Mouse (Mus musculus) kidney, postnatal 36 days (tissue): ENCODE measurements at regions not wholly inside any gene's neighbourhood (a gene's known extent, or its start where the extent isn't known, plus 50 kb on each side); places are given as distances from the start of the nearest gene placed in this dataset.
"Not testable (repeated sequence)": the region's sequence is repeated elsewhere in the genome, so short reads cannot be mapped to it uniquely, and the experiment has no call there.

ENCODE experiments used
- DNase-seq, 2 experiments: peaks; one replicate each; pipeline ENCODE4 v3.0.0; 2021 to 2022; ENCODE audit warnings: mixed read lengths in 2 of 2

- no peak for DNase-seq
Observed at GRCm38 (mm10) chr16:79308541-79308940, 217.6 kb upstream of the Tmprss15 start.

- not testable (repeated sequence) for DNase-seq
Observed at GRCm38 (mm10) chr16:79296621-79297020, 205.7 kb upstream of the Tmprss15 start.

GRCm38 (mm10) chr16:79279006-79279405 lies 188.1 kb upstream of the Tmprss15 start:
- DNase-seq, result no peak

- no peak for DNase-seq
Observed at GRCm38 (mm10) chr16:79256525-79256924, 165.6 kb upstream of the Tmprss15 start.

GRCm38 (mm10) chr16:79256084-79256483 lies 165.2 kb upstream of the Tmprss15 start:
- no peak for DNase-seq

GRCm38 (mm10) chr16:79240857-79241491 lies 150.1 kb upstream of the Tmprss15 start:
- DNase-seq, result no peak

- no peak for DNase-seq
Observed at GRCm38 (mm10) chr16:79240191-79240590, 149.3 kb upstream of the Tmprss15 start.

GRCm38 (mm10) chr16:79191196-79191595 lies 100.3 kb upstream of the Tmprss15 start:
- no peak for DNase-seq

GRCm38 (mm10) chr16:79186471-79186870 lies 95.6 kb upstream of the Tmprss15 start:
- no peak for DNase-seq

- no peak for DNase-seq
Observed at GRCm38 (mm10) chr16:79182474-79182873, 91.6 kb upstream of the Tmprss15 start.

GRCm38 (mm10) chr16:79177299-79177999 lies 86.6 kb upstream of the Tmprss15 start:
- no peak for DNase-seq

GRCm38 (mm10) chr16:79176832-79177243 lies 85.9 kb upstream of the Tmprss15 start:
- DNase-seq, result no peak

- DNase-seq, result peak; percentile 15 to 80
Observed at GRCm38 (mm10) chr16:79168193-79168592, 77.3 kb upstream of the Tmprss15 start.

GRCm38 (mm10) chr16:79142813-79143212 lies 51.9 kb upstream of the Tmprss15 start:
- no peak for DNase-seq
